Mouse (Mus musculus): Measurements from ENCODE around the gene Atrip. TPM values are rescaled to one million over a fixed set of nuclear protein-coding genes. Genes with fewer than 3 reads are reported as not detected.

Atrip gene
- polyA plus RNA-seq, 1 experiment from 2014 or later: 30.8 TPM

- Histone ChIP-seq H3K4me1 (no peaks in the 10 kb centered on the region), H3K27ac (replicated peaks) (no peak overlapping the region), H3K4me2 (replicated peaks) (no peak overlapping the region), H3K4me3 (replicated peaks) (no peak overlapping the region), H3K9ac (no peak overlapping the region), H3K9me3 (replicated peaks) (no peaks in the 10 kb centered on the region), H3K36me3 (peaks cover 18% of the 10 kb centered on the region; the same call in 1 of the 2 replicates), H3K27me3 (no peaks in the 10 kb centered on the region)
- 80% methylated on average over 8 of the region's 8 CpGs for WGBS
- ATAC-seq (ENCODE audit: insufficient number of reproducible peaks, low FRiP score, low TSS enrichment, low read depth): no peak
Observed at GRCm38 (mm10) chr9:109031686-109032085, 42.2 kb downstream of the Atrip start.

DNA sequence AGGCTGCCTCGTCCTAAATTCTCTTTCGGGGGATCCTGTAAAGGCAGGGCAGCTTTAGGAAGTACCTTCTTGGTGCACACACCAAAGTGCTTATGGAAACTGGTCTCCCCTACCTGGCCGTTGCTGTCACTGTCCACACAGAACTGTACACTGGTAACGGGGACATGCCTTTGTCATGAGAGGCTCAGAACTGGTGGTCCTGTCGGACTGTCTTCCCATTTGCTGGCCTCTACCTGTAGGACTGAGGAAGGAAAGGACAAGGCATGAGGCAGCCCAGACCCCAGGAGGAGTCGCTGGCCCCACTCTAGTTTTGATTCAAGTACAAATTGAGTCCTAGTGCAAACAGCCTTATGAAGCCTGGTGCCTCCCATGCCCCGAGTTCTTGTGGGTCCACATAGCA lies 42.9 kb downstream of the Atrip start:
- Histone ChIP-seq H3K9ac (no peak overlapping the region), H3K4me3 (replicated peaks) (no peak overlapping the region), H3K36me3 (peaks cover 18% of the 10 kb centered on the region; the same call in 1 of the 2 replicates), H3K27ac (replicated peaks) (no peak overlapping the region), H3K27me3 (no peaks in the 10 kb centered on the region), H3K4me2 (replicated peaks) (no peak overlapping the region), H3K4me1 (no peaks in the 10 kb centered on the region), H3K9me3 (replicated peaks) (no peaks in the 10 kb centered on the region)
- ATAC-seq (ENCODE audit: insufficient number of reproducible peaks, low FRiP score, low TSS enrichment, low read depth): no peak
- WGBS: 88% methylated on average over 7 of the region's 7 CpGs

DNA sequence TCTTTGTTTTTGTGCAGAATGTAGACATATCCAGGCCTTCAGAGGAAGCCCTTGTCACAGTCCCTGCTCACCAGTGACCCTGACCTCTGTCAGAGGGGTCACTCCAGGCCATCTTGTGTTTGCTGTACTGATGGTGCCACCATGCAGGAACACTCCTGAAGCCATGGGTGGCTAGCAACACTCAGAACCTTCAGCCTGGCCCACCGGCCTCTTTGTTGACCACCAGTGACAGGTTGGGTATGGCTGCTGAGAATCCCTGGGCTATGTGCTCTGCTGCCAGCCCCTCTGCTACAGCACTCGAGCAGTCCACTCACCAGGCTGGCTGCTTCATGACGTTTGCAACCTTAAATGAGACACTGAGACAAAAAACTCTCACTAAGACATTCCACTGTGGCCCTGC lies 43.6 kb downstream of the Atrip start:
- H3K4me1 ChIP-seq: no peaks in the 10 kb centered on the region
- no peak overlapping the region for H3K4me2 ChIP-seq (replicated peaks)
- H3K27me3 ChIP-seq: no peaks in the 10 kb centered on the region
- H3K27ac ChIP-seq (replicated peaks): no peak overlapping the region
- ATAC-seq (ENCODE audit: insufficient number of reproducible peaks, low FRiP score, low TSS enrichment, low read depth): no peak
- no peaks in the 10 kb centered on the region for H3K9me3 ChIP-seq (replicated peaks)
- WGBS: 79% methylated on average over 3 of the region's 3 CpGs
- no peak overlapping the region for H3K4me3 ChIP-seq (replicated peaks)
- H3K36me3 ChIP-seq: peaks cover 18% of the 10 kb centered on the region; the same call in 1 of the 2 replicates
- no peak overlapping the region for H3K9ac ChIP-seq

- Histone ChIP-seq H3K4me2 (replicated peaks) (no peak overlapping the region), H3K27ac (replicated peaks) (no peak overlapping the region), H3K9me3 (replicated peaks) (no peaks in the 10 kb centered on the region), H3K4me3 (replicated peaks) (no peak overlapping the region), H3K4me1 (no peaks in the 10 kb centered on the region), H3K27me3 (no peaks in the 10 kb centered on the region), H3K9ac (no peak overlapping the region), H3K36me3 (peaks cover 18% of the 10 kb centered on the region; the same call in 1 of the 2 replicates)
- ATAC-seq (ENCODE audit: insufficient number of reproducible peaks, low FRiP score, low TSS enrichment, low read depth): no peak
- WGBS: 73% methylated on average over 5 of the region's 5 CpGs
Observed at GRCm38 (mm10) chr9:109028919-109029318, 45.0 kb downstream of the Atrip start.

DNA sequence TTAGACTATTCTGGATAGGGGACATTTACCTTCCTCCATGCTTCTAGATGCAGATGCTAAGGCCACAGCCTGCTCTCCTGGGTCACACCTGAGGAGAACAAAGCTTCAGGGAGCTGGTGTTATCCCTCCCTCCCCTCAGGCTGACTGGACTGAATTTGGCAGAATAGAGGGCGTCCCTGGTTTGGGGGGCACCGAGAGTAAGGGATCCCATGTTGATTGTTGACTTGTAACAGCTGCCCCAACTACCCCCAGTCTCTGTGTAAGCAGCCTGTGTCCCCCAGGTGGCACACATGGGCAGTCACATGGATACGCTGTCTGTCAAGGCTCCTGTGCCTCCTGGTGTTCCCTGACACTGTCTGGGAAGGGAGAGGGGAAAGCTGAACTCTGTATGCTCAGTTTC lies 45.5 kb downstream of the Atrip start:
- H3K9ac ChIP-seq: no peak overlapping the region
- peaks cover 18% of the 10 kb centered on the region; the same call in 1 of the 2 replicates for H3K36me3 ChIP-seq
- no peaks in the 10 kb centered on the region for H3K27me3 ChIP-seq
- 84% methylated on average over 3 of the region's 3 CpGs for WGBS
- no peaks in the 10 kb centered on the region for H3K4me1 ChIP-seq
- H3K9me3 ChIP-seq (replicated peaks): no peaks in the 10 kb centered on the region
- no peak overlapping the region for H3K27ac ChIP-seq (replicated peaks)
- H3K4me3 ChIP-seq (replicated peaks): no peak overlapping the region
- ATAC-seq (ENCODE audit: insufficient number of reproducible peaks, low FRiP score, low TSS enrichment, low read depth): no peak
- H3K4me2 ChIP-seq (replicated peaks): no peak overlapping the region

- Histone ChIP-seq H3K27ac (replicated peaks) (no peak overlapping the region), H3K4me3 (replicated peaks) (no peak overlapping the region), H3K27me3 (no peaks in the 10 kb centered on the region), H3K9ac (no peak overlapping the region), H3K4me1 (no peaks in the 10 kb centered on the region), H3K4me2 (replicated peaks) (no peak overlapping the region), H3K9me3 (replicated peaks) (no peaks in the 10 kb centered on the region), H3K36me3 (peaks cover 18% of the 10 kb centered on the region; the same call in 1 of the 2 replicates)
- ATAC-seq (ENCODE audit: insufficient number of reproducible peaks, low FRiP score, low TSS enrichment, low read depth): no peak
- 78% methylated on average over 8 of the region's 8 CpGs for WGBS
Observed at GRCm38 (mm10) chr9:109027521-109027920, 46.4 kb downstream of the Atrip start.

- H3K36me3 ChIP-seq: 0 out of 2 replicates have a peak, but pooled peaks cover 5% of the 10 kb centered on the region
- ATAC-seq (ENCODE audit: insufficient number of reproducible peaks, low FRiP score, low TSS enrichment, low read depth): no peak
- no peaks in the 10 kb centered on the region for H3K4me1 ChIP-seq
- H3K27ac ChIP-seq (replicated peaks): no peak overlapping the region
- no peaks in the 10 kb centered on the region for H3K27me3 ChIP-seq
- no peak overlapping the region for H3K4me3 ChIP-seq (replicated peaks)
- H3K4me2 ChIP-seq (replicated peaks): no peak overlapping the region
- no peak overlapping the region for H3K9ac ChIP-seq
- 83% methylated on average over 17 of the region's 17 CpGs for WGBS
- H3K9me3 ChIP-seq (replicated peaks): no peaks in the 10 kb centered on the region
Observed at GRCm38 (mm10) chr9:109022866-109023685, 50.8 kb downstream of the Atrip start.

DNA sequence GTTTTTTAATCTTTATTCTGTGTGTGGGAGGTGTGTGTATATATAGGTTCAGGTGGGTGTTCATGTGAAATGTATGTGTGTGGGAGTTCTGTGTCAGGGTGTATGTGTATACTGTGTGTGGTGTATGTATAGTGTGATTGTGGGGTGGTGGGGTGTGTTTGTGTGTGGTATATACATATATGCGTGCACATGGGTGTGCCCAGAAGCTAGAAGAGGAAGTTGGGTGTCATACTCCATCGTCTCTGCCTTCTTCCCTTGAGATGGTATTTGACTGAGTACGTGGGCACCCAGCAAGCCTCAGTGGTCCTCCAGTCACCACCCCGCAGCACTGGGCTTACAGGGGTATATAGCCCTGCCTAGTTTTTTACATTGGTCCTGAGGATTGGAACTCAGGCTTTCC lies 52.5 kb downstream of the Atrip start:
- ATAC-seq (ENCODE audit: insufficient number of reproducible peaks, low FRiP score, low TSS enrichment, low read depth): no peak
- H3K9ac ChIP-seq: no peak overlapping the region
- no peaks in the 10 kb centered on the region for H3K36me3 ChIP-seq
- no peak overlapping the region for H3K4me2 ChIP-seq (replicated peaks)
- no peaks in the 10 kb centered on the region for H3K27me3 ChIP-seq
- no peak overlapping the region for H3K27ac ChIP-seq (replicated peaks)
- WGBS: 76% methylated on average over 4 of the region's 4 CpGs
- H3K9me3 ChIP-seq (replicated peaks): no peaks in the 10 kb centered on the region
- no peaks in the 10 kb centered on the region for H3K4me1 ChIP-seq
- no peak overlapping the region for H3K4me3 ChIP-seq (replicated peaks)

DNA sequence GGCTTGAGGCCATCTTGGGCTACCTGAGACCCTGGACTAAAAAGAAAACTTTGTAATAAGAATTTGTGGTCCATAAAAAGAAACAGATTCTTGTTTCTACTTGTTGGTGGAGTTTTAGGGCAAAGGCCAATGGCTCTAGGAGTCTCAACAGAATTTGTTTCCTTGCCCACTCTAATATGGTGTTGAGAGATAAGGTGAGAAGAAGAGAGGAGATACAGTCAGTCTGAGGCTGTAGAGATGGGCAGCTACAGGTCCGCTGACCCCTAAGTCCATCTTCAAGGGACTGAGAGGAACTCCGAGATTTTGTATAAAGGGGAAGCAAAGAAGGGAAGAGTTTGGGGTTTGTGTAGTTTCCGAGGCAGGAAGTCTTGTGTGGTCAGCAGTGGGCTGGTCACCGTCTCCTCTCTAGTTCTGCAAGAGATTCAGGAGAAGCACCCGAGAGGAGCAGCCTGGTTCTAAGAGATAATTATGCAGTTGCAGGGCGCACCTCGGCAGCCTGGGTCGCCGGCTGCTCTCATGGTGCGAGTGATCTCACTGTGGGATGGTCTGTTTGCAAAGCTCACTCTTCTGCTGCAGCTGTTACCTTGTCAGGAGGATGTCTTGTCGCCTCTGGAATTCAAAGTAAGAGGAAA lies 56.8 kb downstream of the Atrip start:
- no peaks in the 10 kb centered on the region; the same call in 1 of the 2 replicates for H3K36me3 ChIP-seq
- no peaks in the 10 kb centered on the region for H3K27me3 ChIP-seq
- no peak overlapping the region for H3K27ac ChIP-seq (replicated peaks)
- no peak overlapping the region for H3K9ac ChIP-seq
- no peak overlapping the region for H3K4me2 ChIP-seq (replicated peaks)
- no peak for ATAC-seq (ENCODE audit: insufficient number of reproducible peaks, low FRiP score, low TSS enrichment, low read depth)
- no peak overlapping the region for H3K4me3 ChIP-seq (replicated peaks)
- 73% methylated on average over 11 of the region's 11 CpGs for WGBS
- no peaks in the 10 kb centered on the region for H3K9me3 ChIP-seq (replicated peaks)
- H3K4me1 ChIP-seq: no peaks in the 10 kb centered on the region

DNA sequence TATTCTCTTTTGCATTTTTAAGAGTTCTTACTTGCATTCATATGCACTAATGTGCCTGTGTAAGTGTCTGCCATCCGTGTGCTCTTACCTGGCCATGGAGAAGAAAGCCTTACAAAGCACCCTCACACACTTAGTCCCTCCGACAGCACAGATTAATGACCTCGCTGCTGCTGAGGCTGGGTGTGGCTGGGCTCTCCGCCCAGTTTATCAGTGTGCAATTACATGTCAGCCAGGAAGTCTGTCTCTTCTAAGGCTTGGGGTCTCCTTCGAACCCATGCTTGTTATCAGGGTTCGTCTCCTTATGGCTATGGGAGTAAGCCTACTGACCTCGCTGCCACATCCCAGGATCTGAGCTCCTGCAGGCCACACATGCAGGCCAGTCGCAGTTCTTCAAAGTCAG lies 58.5 kb downstream of the Atrip start:
- H3K36me3 ChIP-seq: peaks cover 2% of the 10 kb centered on the region; the same call in 1 of the 2 replicates
- H3K27me3 ChIP-seq: no peaks in the 10 kb centered on the region
- no peak overlapping the region for H3K27ac ChIP-seq (replicated peaks)
- H3K4me2 ChIP-seq (replicated peaks): no peak overlapping the region
- WGBS: 65% methylated on average over 8 of the region's 8 CpGs
- H3K4me3 ChIP-seq (replicated peaks): no peak overlapping the region
- ATAC-seq (ENCODE audit: insufficient number of reproducible peaks, low FRiP score, low TSS enrichment, low read depth): no peak
- no peak overlapping the region for H3K9ac ChIP-seq
- no peaks in the 10 kb centered on the region for H3K9me3 ChIP-seq (replicated peaks)
- H3K4me1 ChIP-seq: no peaks in the 10 kb centered on the region

GRCm38 (mm10) chr9:109010316-109010690 lies 63.6 kb downstream of the Atrip start:
- whole genome bisulfite sequencing: 85% methylated on average over 14 of the region's 14 CpGs

More at GRCm38 (mm10) chr9:109010316-109010690, 63.6 kb downstream of the Atrip start:
- H3K9ac ChIP-seq: no peak overlapping the region
- H3K27ac ChIP-seq (replicated peaks): no peak overlapping the region
- no peaks in the 10 kb centered on the region for H3K9me3 ChIP-seq (replicated peaks)
- H3K4me2 ChIP-seq (replicated peaks): no peak overlapping the region
- H3K4me3 ChIP-seq (replicated peaks): no peak overlapping the region
- H3K4me1 ChIP-seq: peaks cover 10% of the 10 kb centered on the region
- ATAC-seq (ENCODE audit: insufficient number of reproducible peaks, low FRiP score, low TSS enrichment, low read depth): no peak
- H3K27me3 ChIP-seq: no peaks in the 10 kb centered on the region
- H3K36me3 ChIP-seq: peaks cover 4% of the 10 kb centered on the region; the same call in 1 of the 2 replicates

Measured in embryonic facial prominence, embryonic 15.5 days (tissue).